Mouse (Mus musculus) heart, adult 18-20 months (tissue): ENCODE data around the gene H2-T24. TPM values are rescaled to one million over a fixed set of nuclear protein-coding genes. Genes with fewer than 3 reads are reported as not detected.

ENCODE experiments used
- DNase-seq, 2 experiments: peaks; one replicate each; pipeline ENCODE4 v3.0.0; 2021 to 2022; ENCODE audit warnings: mixed read lengths in 1 of 2
- microRNA-seq, 2 experiments: library from miRNA; unstranded; fragments of <30 nt; microRNA quantifications; one replicate each; pipeline ENCODE4 v1.2.0; 2022
- total RNA-seq, 2 experiments: library from RNA; stranded (reverse); gene quantifications; 2 replicates each; pipeline ENCODE4 v1.2.3; 2021

The H2-T24 gene
- total RNA-seq, 2 experiments from 2014 or later: 6.5 to 6.7 TPM

GRCm38 (mm10) chr17:35981776-35982175 is 38.6 kb downstream of the H2-T24 start:
- DNase-seq: no peak

DNA sequence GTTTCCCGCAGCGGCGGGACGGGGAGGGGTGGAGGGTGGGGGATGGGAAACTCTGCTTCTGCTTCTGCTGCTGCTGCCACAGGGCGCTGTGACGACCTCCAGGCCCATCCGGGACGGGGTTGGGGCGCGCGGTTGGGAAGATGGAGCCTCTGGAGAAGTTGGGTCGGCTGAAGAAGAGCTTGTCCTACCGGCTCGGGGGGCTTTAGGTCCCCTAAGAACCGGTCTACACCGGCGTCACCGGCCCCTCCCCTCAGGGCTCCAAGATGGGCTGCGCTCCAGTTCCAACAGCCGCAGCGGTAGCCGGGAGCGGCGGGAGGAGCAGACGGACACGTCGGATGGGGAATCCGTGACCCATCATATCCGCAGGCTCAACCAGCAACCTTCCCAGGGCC is 40.0 kb downstream of the H2-T24 start:
- DNase-seq: peak; percentile 65 to 68

- DNase-seq: peak; percentile 93 to 95
Observed at GRCm38 (mm10) chr17:35979401-35980362, 40.7 kb downstream of the H2-T24 start, which contains the start of the genes Gnl1 and Prr3. Gene Gnl1, plus strand, starts transcription at chr17:35979851. Gene Prr3, minus strand, starts transcription at chr17:35980236.

- peak; percentile 29 to 51 for DNase-seq
Observed at GRCm38 (mm10) chr17:35978811-35979400, 41.5 kb downstream of the H2-T24 start.

- DNase-seq: no peak
Observed at GRCm38 (mm10) chr17:35972131-35972530, 48.2 kb downstream of the H2-T24 start.

DNA sequence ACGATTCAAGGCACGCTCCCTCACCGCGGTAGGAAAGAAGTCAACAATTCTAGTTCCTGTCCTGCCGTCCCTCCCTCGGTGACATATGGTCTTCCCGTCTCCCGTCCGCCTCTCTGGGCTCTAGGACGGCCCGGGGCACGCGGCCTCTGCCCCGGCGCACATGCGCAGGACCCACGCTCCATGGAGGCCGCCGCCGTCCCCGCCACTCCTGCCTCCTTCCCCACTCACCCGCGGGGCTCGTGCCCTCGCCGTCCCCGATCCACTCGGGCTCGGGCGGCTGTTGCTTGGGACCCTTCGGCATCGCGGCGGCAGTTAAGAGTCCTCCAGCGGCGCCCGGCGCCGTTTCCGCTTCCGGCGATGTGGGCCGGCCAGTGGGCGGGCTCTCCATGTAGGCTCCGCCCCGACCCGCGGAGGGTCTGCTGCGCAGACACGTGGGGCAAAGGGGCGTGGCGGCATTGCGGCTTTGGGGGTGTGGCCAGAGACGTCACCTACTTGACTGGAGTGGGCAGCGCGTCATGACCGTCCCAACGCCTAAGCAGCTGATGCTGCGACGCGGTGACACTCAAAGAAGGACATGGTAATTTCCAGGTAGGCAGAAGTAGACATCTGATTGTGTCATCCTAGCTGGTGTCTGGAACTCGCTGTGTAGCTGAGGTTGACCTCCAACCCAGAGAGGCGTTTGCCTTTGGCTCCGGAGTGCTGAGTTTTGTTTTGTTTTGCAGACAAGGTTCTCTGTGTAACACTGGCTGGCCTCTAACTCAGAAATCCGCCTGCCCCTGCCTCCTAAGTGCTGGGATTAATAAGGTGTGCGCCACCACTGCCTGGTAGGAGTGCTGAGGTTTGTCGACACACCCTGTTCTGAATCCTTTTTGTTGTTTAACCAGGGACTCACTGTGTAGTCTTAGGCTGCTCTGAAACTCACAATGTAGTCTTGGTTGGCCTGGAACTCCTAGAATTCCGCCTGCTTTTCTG is 50.7 kb downstream of the H2-T24 start, which contains the start of gene Abcf1:
TSS of gene Abcf1 (minus strand) at position 344 of the 972 bp plus-strand sequence.
- DNase-seq: peak; percentile 99

GRCm38 (mm10) chr17:35967621-35968020 is 52.7 kb downstream of the H2-T24 start:
- no peak for DNase-seq

- no peak for DNase-seq
Observed at GRCm38 (mm10) chr17:35963279-35963678, 57.1 kb downstream of the H2-T24 start.

DNA sequence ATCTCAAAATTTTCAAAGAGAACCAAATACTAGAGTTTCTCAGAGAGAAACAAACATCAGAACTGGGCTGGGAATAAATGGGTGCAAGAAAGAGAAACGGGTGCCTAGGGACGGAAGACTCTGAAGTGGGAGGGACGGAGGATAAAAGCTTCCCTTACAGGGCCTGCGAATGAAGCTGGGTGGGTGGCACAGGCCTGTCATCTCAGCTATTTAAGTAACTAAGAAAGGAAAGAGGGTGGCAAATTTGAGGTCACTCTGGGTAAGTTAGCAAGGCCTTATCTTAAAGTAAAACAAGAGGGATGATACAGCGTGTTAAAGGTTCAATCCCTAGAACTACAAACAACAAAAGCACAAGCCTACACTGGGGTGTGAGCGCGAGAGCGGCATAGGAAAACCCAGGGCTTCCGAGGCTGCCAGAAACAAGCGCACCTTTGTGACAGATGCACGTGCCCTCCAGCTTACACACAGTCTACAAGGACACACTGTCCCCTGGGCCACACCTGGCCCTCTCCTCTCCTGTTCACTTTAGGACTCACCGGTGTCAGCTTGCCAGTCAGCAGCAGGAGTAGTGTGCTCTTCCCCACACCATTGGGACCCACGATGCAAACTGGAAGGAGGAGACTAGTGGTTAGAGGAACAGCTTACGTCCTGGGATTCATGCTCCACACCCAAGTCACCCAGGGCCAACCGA is 61.7 kb downstream of the H2-T24 start:
- no peak for DNase-seq

Small RNA genes within 50 kb of the gene (microRNA-seq; reads per million reads assigned to microRNA genes)
- 30.3 to 55.9 reads per million in 2 experiments for gene Mir877

Other genes with a start within 250 kb of the H2-T24 start
- 10 to 100 TPM; 20.2 to 25.6 TPM for gene Ier3, start 198.9 kb downstream of the H2-T24 start, total RNA-seq
- 100 to 1,000 TPM; 146 to 154 TPM for gene Flot1, start 197.3 kb downstream of the H2-T24 start, total RNA-seq
- 10 to 100 TPM; 89.4 to 92.2 TPM for gene Tubb5, start 182.3 kb downstream of the H2-T24 start, total RNA-seq
- 10 to 100 TPM; 13.3 to 17.8 TPM for gene Mdc1, start 179.0 kb downstream of the H2-T24 start, total RNA-seq
- gene Nrm, start 159.2 kb downstream of the H2-T24 start, total RNA-seq: 1 to 10 TPM; 1.8 to 2.5 TPM
- gene Ppp1r18, start 155.0 kb downstream of the H2-T24 start, total RNA-seq: 10 to 100 TPM; 15.5 to 15.7 TPM
- gene Dhx16, start 140.7 kb downstream of the H2-T24 start, total RNA-seq: 10 to 100 TPM; 18.3 to 20.4 TPM
- gene 2310061I04Rik, start 123.1 kb downstream of the H2-T24 start, total RNA-seq: 100 to 1,000 TPM; 101 to 105 TPM
- 1 to 10 TPM; 5.9 to 6.5 TPM for gene Atat1, start 110.5 kb downstream of the H2-T24 start, total RNA-seq
- gene Mrps18b, start 104.2 kb downstream of the H2-T24 start, total RNA-seq: 10 to 100 TPM; 52.1 to 64.7 TPM
- gene Ppp1r10, start 104.1 kb downstream of the H2-T24 start, total RNA-seq: 10 to 100 TPM; 22.4 to 28.8 TPM
- 10 to 100 TPM; 67.3 to 68.4 TPM for gene Abcf1, start 50.8 kb downstream of the H2-T24 start, total RNA-seq
- 10 to 100 TPM; 32.0 to 34.7 TPM for gene Gnl1, start 40.7 kb downstream of the H2-T24 start, total RNA-seq
- gene Prr3, start 40.3 kb downstream of the H2-T24 start, total RNA-seq: 1 to 10 TPM; 3.3 to 3.4 TPM
- 10 to 100 TPM; 31.7 to 56.7 TPM for gene H2-T23, start 12.3 kb upstream of the H2-T24 start, total RNA-seq
- gene H2-T22, start 22.2 kb upstream of the H2-T24 start, total RNA-seq: 10 to 100 TPM; 15.0 to 23.6 TPM
- gene Gm6034, start 22.4 kb upstream of the H2-T24 start, total RNA-seq: not detected
- 10 to 100 TPM in 1 of 2 experiments, 1 to 10 TPM in 1; 5.4 to 10.0 TPM for gene Gm11127, start 37.8 kb upstream of the H2-T24 start, total RNA-seq
- gene Gm19684, start 101.1 kb upstream of the H2-T24 start, total RNA-seq: under 1 TPM; 0.27 to 0.28 TPM
- under 1 TPM in 1 of 2 experiments, not detected in 1; 0.55 TPM for gene Gm7030, start 108.9 kb upstream of the H2-T24 start, total RNA-seq
- not detected for gene Gm8909, start 148.0 kb upstream of the H2-T24 start, total RNA-seq
- gene H2-T3, start 169.7 kb upstream of the H2-T24 start, total RNA-seq: not detected
- 10 to 100 TPM; 37.9 to 38.8 TPM for gene Rpp21, start 237.5 kb upstream of the H2-T24 start, total RNA-seq